Mouse (Mus musculus): ENCODE measurements around the gene Eva1a. TPM values are rescaled to one million over a fixed set of nuclear protein-coding genes. Genes with fewer than 3 reads are reported as not detected.

The Eva1a gene
- 1 to 10 TPM; 2.3 to 2.9 TPM for total RNA-seq (2021)

GRCm38 (mm10) chr6:82040834-82041487 is at the start of gene Eva1a:
Gene Eva1a, plus strand, starts transcription at chr6:82041043.
- intact Hi-C loops (cut with DNase I), result loop anchor here (5.0 kb wide), 1 partner anchor 54 kb away; no protein-coding TSS in a partner anchor
- DNase-seq, result no peak

DNA sequence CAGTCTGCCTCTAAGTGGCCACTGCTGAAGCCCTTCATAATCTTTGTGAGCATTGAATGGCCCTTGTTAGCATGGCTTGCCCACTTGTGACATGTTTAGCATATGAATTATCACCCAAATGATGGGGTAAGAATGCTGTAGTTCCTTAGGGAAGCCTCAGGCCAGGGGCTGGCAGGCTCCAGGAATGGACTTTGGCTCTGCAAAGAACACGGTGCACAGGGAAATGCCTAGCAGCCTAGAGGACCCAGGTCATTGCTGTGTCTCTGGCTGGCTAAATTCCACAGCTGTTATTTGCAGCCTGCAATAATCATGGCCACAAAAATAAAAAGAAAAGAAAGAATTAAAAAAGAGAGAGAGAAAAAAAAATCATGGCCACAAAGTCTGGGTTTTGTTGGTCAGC is 28.5 kb upstream of the Eva1a start:
- intact Hi-C loops (cut with DNase I), result no loop called here
- no peak for DNase-seq

DNA sequence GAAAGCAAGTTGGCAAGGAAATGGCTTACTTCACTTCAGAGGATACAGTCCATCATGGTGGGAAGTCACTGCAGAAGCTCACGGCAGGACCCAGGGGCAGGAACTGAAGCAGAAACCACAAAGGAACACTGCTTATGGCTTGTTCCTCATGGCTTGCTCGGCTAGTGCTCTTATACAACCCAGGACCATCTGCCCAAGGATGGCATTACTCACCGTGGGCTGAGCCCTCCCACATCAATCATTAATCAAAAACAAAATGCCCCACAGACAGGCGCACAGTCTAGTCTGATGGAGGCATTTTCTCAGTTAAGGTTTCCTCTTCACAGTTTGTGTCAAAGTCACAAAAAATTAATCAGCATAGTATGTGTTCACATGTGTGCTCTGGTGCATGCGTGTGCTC is 19.8 kb upstream of the Eva1a start:
- intact Hi-C loops (cut with DNase I), result no loop called here
- DNase-seq, result no peak

GRCm38 (mm10) chr6:82021494-82021893 is 19.3 kb upstream of the Eva1a start:
- no peak for DNase-seq
- intact Hi-C loops (cut with DNase I), result no loop called here

DNA sequence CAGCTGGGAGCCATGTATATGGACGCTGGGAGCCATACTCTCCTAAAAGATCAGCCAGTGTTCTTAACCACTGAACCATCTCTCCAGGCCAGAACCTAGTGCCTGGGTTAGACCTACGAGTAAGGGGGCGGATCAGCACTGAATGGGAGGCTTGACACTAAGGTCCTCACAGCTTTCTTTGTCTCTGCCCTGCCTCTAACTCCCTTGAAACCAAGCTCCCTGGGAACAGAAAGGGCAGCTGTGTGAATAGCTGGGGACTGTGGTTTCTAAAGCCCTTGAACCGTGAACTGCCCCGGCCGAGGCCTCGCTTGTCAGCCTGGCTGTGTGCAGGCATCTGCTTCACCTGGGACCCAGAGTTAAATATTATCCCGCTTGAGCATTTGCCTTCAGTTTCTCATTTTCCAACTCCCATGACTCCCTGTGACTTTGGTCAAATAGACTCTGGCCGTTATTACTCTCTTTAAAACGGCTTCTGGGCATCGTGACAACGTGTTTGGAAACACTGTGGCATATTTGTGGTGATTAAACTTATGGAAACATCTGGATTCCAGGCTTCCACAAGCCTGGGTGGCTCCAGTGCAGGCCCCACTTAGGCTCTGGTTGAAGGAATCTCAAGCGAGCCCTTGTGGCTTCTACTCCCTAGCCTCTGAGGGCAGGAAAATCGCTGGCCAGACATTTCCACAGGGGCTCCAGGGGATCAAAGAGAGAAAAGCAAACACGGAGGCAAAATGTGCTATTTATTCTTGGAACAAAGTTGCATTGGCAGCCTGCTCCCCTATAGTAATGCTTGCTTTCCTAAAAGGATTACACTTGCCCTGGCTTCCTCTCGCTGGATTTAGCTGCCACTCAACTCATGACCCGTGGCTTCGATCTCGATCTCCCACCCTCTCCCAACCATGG is 11.0 kb upstream of the Eva1a start:
- no peak for DNase-seq
- intact Hi-C loops (cut with DNase I), result no loop called here

DNA sequence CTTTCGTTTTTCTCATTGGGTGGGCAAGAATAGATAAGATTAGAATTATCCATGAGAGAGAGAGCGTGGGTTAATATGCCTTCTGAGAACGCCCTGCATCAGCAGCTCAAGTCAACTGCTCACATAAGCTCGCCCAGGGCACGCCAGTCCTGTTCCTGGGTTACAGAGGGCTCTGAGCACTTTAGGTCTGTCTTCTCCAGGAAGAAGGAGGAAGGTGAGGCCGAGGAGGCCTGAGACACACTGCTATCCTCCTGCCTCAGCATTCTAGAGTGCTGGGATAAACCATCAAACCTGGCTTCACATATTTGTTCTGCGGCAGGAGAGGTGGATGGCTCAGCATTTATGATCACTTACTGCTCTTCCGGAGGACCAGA is 10.3 kb upstream of the Eva1a start:
- intact Hi-C loops (cut with DNase I), result no loop called here
- no peak for DNase-seq

GRCm38 (mm10) chr6:82037211-82037610 is 3.6 kb upstream of the Eva1a start:
- intact Hi-C loops (cut with DNase I), result no loop called here
- no peak for DNase-seq

DNA sequence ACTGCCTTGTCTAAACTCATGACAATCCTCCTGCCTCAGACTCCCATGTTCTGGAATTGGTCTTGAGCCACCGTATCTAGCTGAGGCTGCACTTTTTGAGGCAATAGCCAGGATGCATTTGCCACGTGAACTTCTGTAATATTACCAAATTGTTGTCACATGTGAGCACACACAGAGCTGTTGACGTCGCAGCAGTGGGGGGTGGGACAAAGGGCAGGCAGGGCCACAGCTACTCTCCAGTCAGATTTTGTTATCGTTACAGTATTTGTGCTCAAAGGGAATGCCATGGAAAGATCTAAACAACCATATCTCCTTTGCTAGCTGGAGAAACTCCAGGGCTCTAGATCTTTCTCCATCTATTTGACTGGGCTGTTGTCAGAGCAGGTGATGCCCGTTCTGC is 1.6 kb upstream of the Eva1a start:
- intact Hi-C loops (cut with DNase I), result no loop called here

DNA sequence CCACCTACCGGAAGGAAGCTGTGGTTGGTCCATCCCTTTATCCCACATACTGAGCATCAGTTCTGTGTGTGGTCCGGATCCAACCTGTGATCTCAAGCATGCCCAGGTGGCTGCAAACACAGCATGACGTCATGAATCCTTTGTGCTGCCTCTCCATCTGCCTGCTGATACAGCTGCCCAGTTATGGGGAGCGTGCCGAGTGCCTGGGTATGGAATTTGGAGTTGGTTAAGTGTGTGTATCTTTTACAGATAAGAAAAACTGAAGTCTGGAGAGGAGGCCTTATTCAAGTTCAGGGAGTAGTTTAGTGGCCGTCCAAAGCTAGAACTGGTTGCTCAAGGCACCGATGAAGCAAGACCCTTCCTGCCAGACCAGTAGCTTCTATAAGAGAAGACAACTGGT is 875 bp upstream of the Eva1a start:
- intact Hi-C loops (cut with DNase I), result loop anchor here (5.0 kb wide), 1 partner anchor 53 kb away; no protein-coding TSS in a partner anchor
- no peak for DNase-seq

More for the DNA sequence above, 1.6 kb upstream of the Eva1a start:
- no peak for DNase-seq

- DNase-seq, result no peak
- intact Hi-C loops (cut with DNase I), result loop anchor here (5.0 kb wide), 1 partner anchor 54 kb away; no protein-coding TSS in a partner anchor
Observed at GRCm38 (mm10) chr6:82041488-82042295, 849 bp downstream of the Eva1a start.

GRCm38 (mm10) chr6:82042296-82043125 is 1.7 kb downstream of the Eva1a start:
- DNase-seq, result no peak
- intact Hi-C loops (cut with DNase I), result loop anchor here (5.0 kb wide), 1 partner anchor 55 kb away; no protein-coding TSS in a partner anchor

DNA sequence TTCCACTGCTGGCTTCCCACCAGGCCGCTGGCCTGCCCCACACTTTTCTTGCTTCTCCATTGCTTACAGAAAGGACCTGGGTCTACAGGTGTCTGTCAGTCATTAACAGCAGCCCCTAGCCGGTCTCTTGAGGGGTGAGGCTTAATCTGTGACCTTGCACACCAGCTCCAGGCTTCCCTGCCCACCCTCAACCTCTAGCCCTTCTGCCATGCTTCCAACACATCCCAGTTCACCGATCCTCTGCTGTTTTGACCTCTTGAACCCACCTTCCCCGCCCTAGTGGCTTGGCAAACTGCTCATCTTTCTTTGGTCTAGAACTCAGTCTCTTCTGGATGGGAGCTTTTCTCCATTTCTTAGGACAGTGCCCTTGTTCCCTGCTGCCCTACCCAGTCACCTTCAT is 2.8 kb downstream of the Eva1a start:
- intact Hi-C loops (cut with DNase I), result loop anchor here (5.0 kb wide), 1 partner anchor 56 kb away; no protein-coding TSS in a partner anchor
- DNase-seq, result no peak

DNA sequence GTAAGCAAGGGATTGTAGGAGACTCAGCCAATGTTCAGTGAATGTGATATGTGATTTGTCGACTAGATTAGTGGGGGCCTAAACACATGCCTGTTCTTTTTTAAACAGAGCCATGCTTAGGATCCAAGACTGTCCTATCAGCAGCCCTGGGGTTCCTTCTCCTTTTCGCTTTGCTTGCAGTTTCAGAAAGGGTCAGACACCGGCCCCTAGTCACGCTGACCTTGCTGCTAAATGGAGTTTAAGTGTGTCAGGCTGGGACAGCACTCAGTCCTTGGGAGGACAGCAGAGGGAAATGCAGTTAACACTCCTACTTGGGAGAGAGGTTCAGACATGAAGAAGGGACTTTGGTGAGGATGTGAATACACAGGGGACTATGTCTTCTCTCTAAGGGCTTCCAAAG is 3.7 kb downstream of the Eva1a start:
- intact Hi-C loops (cut with DNase I), result loop anchor here (5.0 kb wide), 1 partner anchor 57 kb away; no protein-coding TSS in a partner anchor
- DNase-seq, result no peak

GRCm38 (mm10) chr6:82047977-82048376 is 7.1 kb downstream of the Eva1a start:
- no peak for DNase-seq
- intact Hi-C loops (cut with DNase I), result no loop called here

- peak; percentile 12 for DNase-seq
- intact Hi-C loops (cut with DNase I), result no loop called here
Observed at GRCm38 (mm10) chr6:82050201-82050600, 9.4 kb downstream of the Eva1a start.

DNA sequence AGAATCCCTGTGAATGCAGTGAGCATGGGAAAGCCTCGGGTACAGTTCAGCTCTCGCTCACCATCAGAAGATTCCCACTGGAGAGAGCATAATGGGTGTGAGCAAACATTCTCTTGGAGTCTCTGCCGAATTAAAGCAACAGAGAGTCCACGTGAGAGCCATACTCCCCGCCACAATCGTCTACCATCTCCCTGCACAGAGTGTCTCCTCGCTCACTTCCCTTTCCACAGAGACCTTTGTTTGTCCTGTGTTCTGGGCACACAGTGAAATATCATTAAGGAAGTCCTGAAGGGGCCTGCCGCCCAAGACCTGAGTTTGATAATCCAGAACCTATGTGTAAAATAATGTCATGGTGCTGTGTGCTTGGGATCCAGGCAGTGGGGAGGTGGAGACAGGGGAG is 10.7 kb downstream of the Eva1a start:
- DNase-seq, result no peak
- intact Hi-C loops (cut with DNase I), result no loop called here

DNA sequence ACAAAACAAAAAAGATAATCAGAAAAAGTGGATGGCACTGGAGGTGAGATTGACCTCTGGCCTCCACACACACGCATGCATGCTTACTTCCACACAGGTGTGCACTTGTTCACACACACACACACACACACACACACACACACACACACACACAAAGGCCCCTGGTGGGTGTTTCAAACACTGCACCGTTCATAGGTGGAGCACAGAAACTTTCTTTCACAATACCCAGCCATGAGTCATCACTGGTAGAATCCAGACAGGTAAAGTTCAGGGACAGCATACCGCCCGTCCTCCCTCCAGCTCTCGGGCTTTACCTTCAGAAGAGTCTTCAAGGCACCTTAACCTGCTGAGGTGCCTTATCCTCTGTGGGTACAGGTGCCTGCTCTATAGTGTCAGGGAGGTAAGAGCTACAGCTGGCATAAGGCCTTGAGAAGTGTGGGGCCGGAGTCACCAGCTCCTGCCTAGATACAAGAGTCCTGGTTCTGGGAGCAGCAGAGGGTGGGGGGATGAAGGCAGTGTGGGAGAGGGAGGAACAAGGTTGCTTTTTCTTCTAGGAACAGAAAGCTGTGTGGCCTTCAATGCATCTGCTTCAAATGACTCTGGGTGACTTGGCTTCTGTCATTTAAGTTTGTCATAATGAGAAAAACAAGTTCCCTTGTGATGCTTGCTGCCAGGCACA is 11.3 kb downstream of the Eva1a start:
- DNase-seq, result no peak
- intact Hi-C loops (cut with DNase I), result no loop called here

DNA sequence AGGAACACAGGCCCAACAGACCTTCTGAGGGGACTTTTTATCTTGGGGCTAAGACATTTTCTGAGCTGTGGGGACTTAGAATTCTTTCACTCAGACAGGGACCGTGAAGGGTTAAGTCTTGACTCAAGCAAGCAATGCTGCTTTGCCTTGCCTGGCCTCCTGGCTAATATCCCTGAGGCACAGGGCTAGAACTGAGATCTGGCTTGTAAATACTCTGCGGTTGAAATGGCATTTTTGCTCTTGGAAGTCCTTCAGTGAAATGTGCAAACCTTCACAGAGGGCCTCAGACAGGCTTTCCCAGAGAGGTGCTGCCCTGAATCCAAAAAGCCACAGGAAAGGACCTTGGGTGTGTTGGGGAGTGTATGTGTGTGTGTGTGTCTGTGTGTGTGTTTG is 11.9 kb downstream of the Eva1a start:
- intact Hi-C loops (cut with DNase I), result no loop called here

GRCm38 (mm10) chr6:82054854-82055253 is 14.0 kb downstream of the Eva1a start:
- intact Hi-C loops (cut with DNase I), result no loop called here
- DNase-seq, result no peak

More for the DNA sequence above, 11.9 kb downstream of the Eva1a start:
- DNase-seq, result no peak
